Mouse (Mus musculus) G1E (cell line): ENCODE results near the gene Gm10563. TPM values are rescaled to one million over a fixed set of nuclear protein-coding genes. Genes with fewer than 3 reads are reported as not detected.

Experiments used
- ATAC-seq: 2 replicates; pipeline ENCODE4 v1.8.0; 2016; ENCODE audit warnings: mild to moderate bottlenecking; ENCODE audit not compliant: insufficient number of reproducible peaks, poor library complexity, low FRiP score, severe bottlenecking; ENCODE audit errors: extremely low read depth
- DNase-seq: peaks from one replicate; pipeline ENCODE4 v3.0.0; 2012; ENCODE audit warnings: low spot score
- H3K27me3 ChIP-seq: 2 replicates; pipeline ENCODE4 v1.6.1; 2012; ENCODE audit warnings: mild to moderate bottlenecking, low read length, inconsistent platforms; ENCODE audit not compliant: insufficient read depth
- H3K36me3 ChIP-seq: replicated peaks from 2 replicates; pipeline ENCODE3; 2012; ENCODE audit warnings: mild to moderate bottlenecking, inconsistent platforms
- H3K4me1 ChIP-seq: 2 replicates; pipeline ENCODE4 v1.6.1; 2012; ENCODE audit warnings: low read depth, low read length, inconsistent platforms, mixed read lengths; ENCODE audit not compliant: insufficient read depth
- H3K4me3 ChIP-seq: 2 replicates; pipeline ENCODE4 v1.5.1; 2012; ENCODE audit warnings: low read depth, mild to moderate bottlenecking, inconsistent platforms, low read length, moderate library complexity, mixed read lengths
- H3K9me3 ChIP-seq: replicated peaks from 2 replicates; pipeline ENCODE4 v1.6.1; 2012; ENCODE audit warnings: inconsistent platforms
- CTCF ChIP-seq: IDR thresholded peaks from 2 replicates; pipeline ENCODE4 v1.5.1; 2012; ENCODE audit warnings: low read depth, low read length, inconsistent platforms, mixed read lengths
- GATA1 ChIP-seq: IDR thresholded peaks from 2 replicates; pipeline ENCODE4 v1.6.1; 2012; ENCODE audit warnings: borderline replicate concordance, low read length, inconsistent platforms, mixed read lengths
- GATA2 ChIP-seq: IDR thresholded peaks from 2 replicates; pipeline ENCODE4 v1.6.1; 2012; ENCODE audit warnings: low read depth, low read length, inconsistent platforms, borderline replicate concordance
- POLR2AphosphoS5 ChIP-seq: IDR thresholded peaks from 2 replicates; pipeline ENCODE4 v1.6.1; 2012; ENCODE audit warnings: low read depth, low read length, inconsistent platforms; ENCODE audit not compliant: insufficient replicate concordance
- TAL1 ChIP-seq: conservative IDR thresholded peaks from 2 replicates; pipeline ENCODE4 v1.6.1; 2012; ENCODE audit warnings: low read depth, low read length, inconsistent platforms, mixed read lengths
- polyA plus RNA-seq: library from polyadenylated mRNA; stranded (reverse); fragments of >175 nt; gene quantifications from 2 replicates; pipeline ENCODE4 v1.2.3, GENCODE M21; 2012
- total RNA-seq, 2 experiments: library from RNA; stranded (forward) in 1 of 2; stranded (reverse) in 1 of 2; fragments of 200-1000 nt in 1 of 2; fragments of >200 nt in 1 of 2; fragmentation: Nextera tagmentation in 1 of 2; gene quantifications; 2 replicates each; pipeline ENCODE4 v1.2.3; 2014 to 2017

Gene Gm10563
- total and polyA plus RNA-seq, 3 experiments: not detected

DNA sequence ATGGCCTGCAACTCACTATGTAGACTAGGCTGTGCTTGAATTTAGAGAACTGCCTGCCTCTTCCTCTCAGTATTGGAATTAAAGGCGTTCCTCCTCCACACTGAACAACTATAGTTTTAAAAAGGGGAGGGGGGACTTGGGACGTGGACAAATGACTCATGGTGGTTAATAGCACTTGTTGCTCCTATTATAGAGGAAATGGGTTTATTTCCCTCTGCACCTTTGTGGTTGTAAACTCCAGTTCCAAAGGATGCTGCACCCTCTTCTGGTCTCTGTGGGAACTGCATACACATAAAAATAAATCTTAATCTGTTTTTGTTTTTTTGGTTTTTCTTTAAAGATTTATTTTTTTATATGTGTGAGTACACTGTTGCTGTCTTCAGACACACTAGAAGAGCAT, 77.0 kb downstream of the Gm10563 start:
- Histone ChIP-seq H3K4me1 (peaks cover 43% of the 10 kb centered on the region), H3K4me3 (no peak overlapping the region), H3K9me3 (no peaks in the 10 kb centered on the region), H3K36me3 (peaks cover 50% of the 10 kb centered on the region), H3K27me3 (no peaks in the 10 kb centered on the region)
- DNase-seq (peak; percentile 52), ATAC-seq (0 out of 2 replicates have a peak, but pooled peaks have one; percentile 2)
- TF ChIP-seq GATA2 (no peak), CTCF (peak; percentile 29; the same call in 1 of the 2 replicates), POLR2AphosphoS5 (no peak), TAL1 (no peak), GATA1 (no peak)

GRCm38 (mm10) chr4:155566555-155566954, 78.7 kb downstream of the Gm10563 start:
- no peaks in the 10 kb centered on the region for H3K27me3 ChIP-seq
- ATAC-seq: no peak
- H3K4me3 ChIP-seq: no peak overlapping the region
- peaks cover 51% of the 10 kb centered on the region for H3K4me1 ChIP-seq
- no peak for TF ChIP-seq POLR2AphosphoS5
- no peak for TF ChIP-seq TAL1
- TF ChIP-seq GATA2: no peak
- no peak for TF ChIP-seq CTCF
- TF ChIP-seq GATA1: no peak
- no peaks in the 10 kb centered on the region for H3K9me3 ChIP-seq
- peaks cover 43% of the 10 kb centered on the region for H3K36me3 ChIP-seq
- no peak for DNase-seq

Other genes starting within 250 kb of the Gm10563 start
Only the 20 nearest of the 26 such genes appear.
- gene Tmem52, start 176.3 kb downstream of the Gm10563 start, total RNA-seq (2014; fragmentation: Nextera tagmentation): not detected in 2 replicates
- gene Tmem52, start 176.3 kb downstream of the Gm10563 start, total RNA-seq (2017): 0.16 TPM in 1 of 2 replicates, not detected in the other
- not detected in 2 replicates for gene Tmem52, start 176.3 kb downstream of the Gm10563 start, polyA plus RNA-seq
- gene Gnb1, start 154.0 kb downstream of the Gm10563 start, total RNA-seq (2014; fragmentation: Nextera tagmentation): 604 and 614 TPM in 2 replicates
- gene Gnb1, start 154.0 kb downstream of the Gm10563 start, total RNA-seq (2017): 94.3 and 136 TPM in 2 replicates
- 43.2 and 50.9 TPM in 2 replicates for gene Gnb1, start 154.0 kb downstream of the Gm10563 start, polyA plus RNA-seq
- gene Nadk, start 83.0 kb downstream of the Gm10563 start, total RNA-seq (2014; fragmentation: Nextera tagmentation): 50.4 and 61.6 TPM in 2 replicates
- 67.5 and 76.3 TPM in 2 replicates for gene Nadk, start 83.0 kb downstream of the Gm10563 start, total RNA-seq (2017)
- 49.5 and 58.4 TPM in 2 replicates for gene Nadk, start 83.0 kb downstream of the Gm10563 start, polyA plus RNA-seq
- 34.4 and 41.1 TPM in 2 replicates for gene Slc35e2, start 44.0 kb downstream of the Gm10563 start, total RNA-seq (2014; fragmentation: Nextera tagmentation)
- 20.3 and 23.3 TPM in 2 replicates for gene Slc35e2, start 44.0 kb downstream of the Gm10563 start, total RNA-seq (2017)
- gene Slc35e2, start 44.0 kb downstream of the Gm10563 start, polyA plus RNA-seq: 2.0 and 2.3 TPM in 2 replicates
- 86.4 and 106 TPM in 2 replicates for gene Cdk11b, start 20.6 kb downstream of the Gm10563 start, total RNA-seq (2014; fragmentation: Nextera tagmentation)
- gene Cdk11b, start 20.6 kb downstream of the Gm10563 start, total RNA-seq (2017): 41.4 and 53.3 TPM in 2 replicates
- 114 and 144 TPM in 2 replicates for gene Cdk11b, start 20.6 kb downstream of the Gm10563 start, polyA plus RNA-seq
- gene Mmp23, start 8.0 kb upstream of the Gm10563 start, total RNA-seq (2014; fragmentation: Nextera tagmentation): not detected in 2 replicates
- 0.12 and 0.71 TPM in 2 replicates for gene Mmp23, start 8.0 kb upstream of the Gm10563 start, total RNA-seq (2017)
- 0.08 and 0.29 TPM in 2 replicates for gene Mmp23, start 8.0 kb upstream of the Gm10563 start, polyA plus RNA-seq
- 5.8 and 9.6 TPM in 2 replicates for gene Mib2, start 23.8 kb upstream of the Gm10563 start, total RNA-seq (2014; fragmentation: Nextera tagmentation)
- 16.7 and 17.3 TPM in 2 replicates for gene Mib2, start 23.8 kb upstream of the Gm10563 start, total RNA-seq (2017)
- 36.0 and 36.9 TPM in 2 replicates for gene Mib2, start 23.8 kb upstream of the Gm10563 start, polyA plus RNA-seq
- gene Fndc10, start 48.9 kb upstream of the Gm10563 start, total RNA-seq (2014; fragmentation: Nextera tagmentation): not detected in 2 replicates
- 0.12 and 0.16 TPM in 2 replicates for gene Fndc10, start 48.9 kb upstream of the Gm10563 start, total RNA-seq (2017)
- not detected in 2 replicates for gene Fndc10, start 48.9 kb upstream of the Gm10563 start, polyA plus RNA-seq
- gene Ssu72, start 59.4 kb upstream of the Gm10563 start, total RNA-seq (2014; fragmentation: Nextera tagmentation): 195 and 204 TPM in 2 replicates
- gene Ssu72, start 59.4 kb upstream of the Gm10563 start, total RNA-seq (2017): 184 and 186 TPM in 2 replicates
- gene Ssu72, start 59.4 kb upstream of the Gm10563 start, polyA plus RNA-seq: 74.7 and 91.4 TPM in 2 replicates
- gene Tmem240, start 89.4 kb upstream of the Gm10563 start, total RNA-seq (2014; fragmentation: Nextera tagmentation): 0.58 and 0.68 TPM in 2 replicates
- gene Tmem240, start 89.4 kb upstream of the Gm10563 start, total RNA-seq (2017): 0.55 and 0.64 TPM in 2 replicates
- 0.94 and 0.98 TPM in 2 replicates for gene Tmem240, start 89.4 kb upstream of the Gm10563 start, polyA plus RNA-seq
- gene Atad3a, start 115.7 kb upstream of the Gm10563 start, total RNA-seq (2014; fragmentation: Nextera tagmentation): 43.2 and 64.6 TPM in 2 replicates
- gene Atad3a, start 115.7 kb upstream of the Gm10563 start, total RNA-seq (2017): 58.8 and 61.5 TPM in 2 replicates
- 65.7 and 70.7 TPM in 2 replicates for gene Atad3a, start 115.7 kb upstream of the Gm10563 start, polyA plus RNA-seq
- gene Vwa1, start 129.3 kb upstream of the Gm10563 start, total RNA-seq (2014; fragmentation: Nextera tagmentation): 0.39 and 0.68 TPM in 2 replicates
- gene Vwa1, start 129.3 kb upstream of the Gm10563 start, total RNA-seq (2017): 0.93 and 1.0 TPM in 2 replicates
- 0.09 and 0.10 TPM in 2 replicates for gene Vwa1, start 129.3 kb upstream of the Gm10563 start, polyA plus RNA-seq
- not detected in 2 replicates for gene Tmem88b, start 140.5 kb upstream of the Gm10563 start, total RNA-seq (2014; fragmentation: Nextera tagmentation)
- gene Tmem88b, start 140.5 kb upstream of the Gm10563 start, total RNA-seq (2017): 0.05 and 0.06 TPM in 2 replicates
- gene Tmem88b, start 140.5 kb upstream of the Gm10563 start, polyA plus RNA-seq: 0.01 TPM in 1 of 2 replicates, not detected in the other
- gene Ankrd65, start 145.0 kb upstream of the Gm10563 start, total RNA-seq (2014; fragmentation: Nextera tagmentation): not detected in 2 replicates
- not detected in 2 replicates for gene Ankrd65, start 145.0 kb upstream of the Gm10563 start, total RNA-seq (2017)
- gene Ankrd65, start 145.0 kb upstream of the Gm10563 start, polyA plus RNA-seq: not detected in 2 replicates
- 86.3 and 97.2 TPM in 2 replicates for gene Mrpl20, start 157.5 kb upstream of the Gm10563 start, total RNA-seq (2014; fragmentation: Nextera tagmentation)
- gene Mrpl20, start 157.5 kb upstream of the Gm10563 start, total RNA-seq (2017): 85.3 and 124 TPM in 2 replicates
- gene Mrpl20, start 157.5 kb upstream of the Gm10563 start, polyA plus RNA-seq: 15.1 and 17.9 TPM in 2 replicates
- gene Ccnl2, start 167.1 kb upstream of the Gm10563 start, total RNA-seq (2014; fragmentation: Nextera tagmentation): 121 and 171 TPM in 2 replicates
- gene Ccnl2, start 167.1 kb upstream of the Gm10563 start, total RNA-seq (2017): 125 and 150 TPM in 2 replicates
- gene Ccnl2, start 167.1 kb upstream of the Gm10563 start, polyA plus RNA-seq: 33.0 and 41.8 TPM in 2 replicates
- gene Aurkaip1, start 185.9 kb upstream of the Gm10563 start, total RNA-seq (2014; fragmentation: Nextera tagmentation): 147 and 155 TPM in 2 replicates
- 158 and 160 TPM in 2 replicates for gene Aurkaip1, start 185.9 kb upstream of the Gm10563 start, total RNA-seq (2017)
- 291 and 293 TPM in 2 replicates for gene Aurkaip1, start 185.9 kb upstream of the Gm10563 start, polyA plus RNA-seq
- gene Mxra8, start 194.3 kb upstream of the Gm10563 start, total RNA-seq (2014; fragmentation: Nextera tagmentation): not detected in 2 replicates
- gene Mxra8, start 194.3 kb upstream of the Gm10563 start, total RNA-seq (2017): 0.33 and 0.46 TPM in 2 replicates
- not detected in 2 replicates for gene Mxra8, start 194.3 kb upstream of the Gm10563 start, polyA plus RNA-seq
- 14.4 and 16.8 TPM in 2 replicates for gene Dvl1, start 202.0 kb upstream of the Gm10563 start, total RNA-seq (2014; fragmentation: Nextera tagmentation)
- 9.2 and 13.7 TPM in 2 replicates for gene Dvl1, start 202.0 kb upstream of the Gm10563 start, total RNA-seq (2017)
- gene Dvl1, start 202.0 kb upstream of the Gm10563 start, polyA plus RNA-seq: 77.7 and 92.8 TPM in 2 replicates
- gene Tas1r3, start 218.0 kb upstream of the Gm10563 start, total RNA-seq (2014; fragmentation: Nextera tagmentation): 1.6 and 1.7 TPM in 2 replicates
- gene Tas1r3, start 218.0 kb upstream of the Gm10563 start, total RNA-seq (2017): 0.52 and 0.60 TPM in 2 replicates
- gene Tas1r3, start 218.0 kb upstream of the Gm10563 start, polyA plus RNA-seq: 0.02 and 0.03 TPM in 2 replicates